Mouse (Mus musculus) spleen, postnatal 10 days (tissue): Measurements from ENCODE around the gene Patj.
"Not testable (repeated sequence)": the region's sequence is repeated elsewhere in the genome, so short reads cannot be mapped to it uniquely, and the experiment has no call there.

Source experiments
- DNase-seq, 2 experiments: peaks; one replicate each; pipeline ENCODE4 v3.0.0; 2021 to 2022; ENCODE audit warnings: low spot score in 2 of 2

The Patj gene

DNA sequence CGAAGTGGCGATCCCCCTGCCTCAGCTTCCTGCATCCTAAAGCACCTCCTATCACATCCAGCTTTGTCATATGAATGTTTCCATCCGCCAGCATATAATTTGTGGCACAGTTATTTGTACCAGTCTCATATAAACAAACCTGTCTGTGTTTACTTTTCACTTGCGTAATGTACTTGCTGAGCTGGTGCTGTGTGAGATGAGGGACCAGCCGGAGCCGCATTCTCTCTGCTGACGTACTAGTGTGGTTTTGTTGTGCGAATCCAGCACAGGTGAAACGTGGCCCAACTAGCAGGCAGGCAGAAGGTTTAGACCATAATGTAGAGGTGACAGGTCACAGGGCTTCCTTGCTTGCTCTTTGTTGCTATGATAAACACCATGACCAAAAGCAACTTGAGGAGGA lies 171.9 kb downstream of the Patj start:
- DNase-seq = no peak

GRCm38 (mm10) chr4:98569904-98570303 lies 174.3 kb downstream of the Patj start:
- DNase-seq = no peak

- DNase-seq = no peak
Measured at GRCm38 (mm10) chr4:98577275-98577674, 181.7 kb downstream of the Patj start.

GRCm38 (mm10) chr4:98577957-98578541 lies 182.5 kb downstream of the Patj start:
- no peak for DNase-seq

DNA sequence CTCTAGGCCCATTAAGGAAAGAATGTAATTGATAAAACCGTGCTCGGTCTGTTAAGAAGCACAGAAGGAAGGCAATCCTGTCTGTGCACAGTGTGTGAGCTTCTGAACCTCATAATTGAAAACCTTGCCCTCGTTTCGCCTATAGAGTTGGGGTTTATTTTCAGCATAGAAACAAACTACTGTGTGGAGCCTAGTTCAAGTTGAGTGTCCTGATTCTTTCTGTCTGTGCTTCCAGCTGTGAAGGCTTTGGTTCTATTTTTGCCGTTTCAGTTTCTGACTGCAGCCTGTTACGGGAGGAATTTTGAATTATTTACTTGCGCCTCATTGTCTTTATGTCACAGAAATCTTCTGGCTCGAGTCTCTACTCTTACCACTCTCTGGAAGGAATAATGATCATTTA lies 185.9 kb downstream of the Patj start:
- DNase-seq = no peak

- no peak for DNase-seq
Measured at GRCm38 (mm10) chr4:98584023-98584422, 188.4 kb downstream of the Patj start.

GRCm38 (mm10) chr4:98586303-98586702 lies 190.7 kb downstream of the Patj start:
- no peak for DNase-seq

- no peak for DNase-seq
Measured at GRCm38 (mm10) chr4:98587686-98588085, 192.1 kb downstream of the Patj start.

- DNase-seq = no peak
Measured at GRCm38 (mm10) chr4:98593961-98594360, 198.4 kb downstream of the Patj start.

- no peak for DNase-seq
Measured at GRCm38 (mm10) chr4:98598546-98598971, 203.0 kb downstream of the Patj start.

DNA sequence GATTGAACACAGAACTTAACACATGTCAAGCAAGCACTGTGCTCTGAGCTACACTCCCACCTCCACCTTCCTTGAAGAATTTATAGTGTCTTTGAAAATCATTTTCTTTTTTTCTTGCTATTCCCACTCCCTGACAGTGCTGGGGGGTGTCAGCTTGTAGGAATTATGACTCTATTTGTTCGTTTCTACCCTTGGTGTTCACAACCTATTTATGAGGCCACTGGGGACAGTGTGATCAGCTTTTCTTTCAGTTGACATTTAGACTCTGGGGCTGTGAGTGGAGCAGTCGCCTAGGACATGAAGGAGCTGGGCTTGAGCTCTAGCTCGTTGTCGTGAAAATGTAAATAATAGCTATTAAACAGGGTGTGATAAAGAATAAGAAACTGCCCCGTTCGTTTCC lies 203.8 kb downstream of the Patj start:
- no peak for DNase-seq

GRCm38 (mm10) chr4:98603131-98603530 lies 207.5 kb downstream of the Patj start:
- DNase-seq = no peak

- no peak for DNase-seq
Measured at GRCm38 (mm10) chr4:98610501-98610900, 214.9 kb downstream of the Patj start.

DNA sequence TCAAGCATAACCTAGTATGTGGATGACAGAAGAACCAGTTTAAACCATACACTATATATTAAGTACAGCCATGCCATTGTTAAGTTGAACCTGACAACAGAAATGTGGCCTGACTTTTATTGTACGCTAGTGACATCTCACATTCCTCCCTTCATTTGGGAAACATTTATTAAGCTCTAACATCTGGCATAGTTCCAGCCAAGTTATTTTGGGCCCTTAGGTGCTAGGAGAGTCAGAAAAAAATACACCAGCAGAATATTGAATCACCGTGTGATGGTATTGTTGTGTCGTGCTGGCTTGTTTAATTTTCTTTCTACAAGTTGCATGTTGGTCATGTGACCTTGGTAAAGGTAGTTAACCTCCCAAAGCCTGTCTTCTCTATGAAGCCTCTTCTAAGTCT lies 218.8 kb downstream of the Patj start:
- no peak for DNase-seq

DNA sequence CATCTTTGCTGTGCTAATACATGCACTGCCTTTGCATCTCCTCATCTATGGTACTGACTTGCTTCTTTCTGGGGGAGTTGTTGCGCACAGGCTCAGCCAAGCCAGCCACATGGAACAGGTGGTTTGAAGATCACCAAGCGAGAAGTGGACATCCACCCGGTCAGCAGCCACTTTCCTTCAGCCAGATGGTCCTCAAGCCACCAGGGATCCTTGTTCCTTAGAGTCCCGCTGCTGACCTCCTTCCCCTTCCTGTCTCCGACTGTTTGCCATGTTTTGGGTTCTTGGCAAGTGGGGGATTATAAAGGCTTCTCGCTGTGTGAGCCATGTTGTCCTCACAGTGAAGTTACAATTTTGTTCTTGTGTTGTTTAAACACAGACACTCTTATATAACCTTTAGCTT lies 223.6 kb downstream of the Patj start:
- no peak for DNase-seq

- DNase-seq = no peak
Measured at GRCm38 (mm10) chr4:98620986-98621784, 225.6 kb downstream of the Patj start.

DNA sequence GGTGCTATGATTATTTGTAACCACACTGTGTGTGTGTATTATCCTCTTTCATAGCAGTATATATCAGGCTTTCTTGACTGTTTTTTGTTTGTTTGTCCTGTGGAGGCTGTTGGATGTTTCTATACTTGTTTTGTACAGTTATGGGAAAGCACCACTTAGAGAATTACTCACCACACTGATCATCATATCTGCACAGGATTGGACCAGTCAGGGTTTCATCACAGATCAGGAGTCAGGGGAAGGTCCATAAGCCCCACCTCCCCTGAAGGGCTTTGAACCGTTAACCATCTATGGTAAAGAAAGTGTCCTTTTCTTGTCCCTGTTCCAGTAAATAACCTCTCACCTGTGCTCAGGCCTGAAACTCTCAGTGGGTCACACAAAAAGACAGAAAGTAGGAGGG lies 226.6 kb downstream of the Patj start:
- DNase-seq = no peak

- no peak for DNase-seq
Measured at GRCm38 (mm10) chr4:98622996-98623673, 227.6 kb downstream of the Patj start.

DNA sequence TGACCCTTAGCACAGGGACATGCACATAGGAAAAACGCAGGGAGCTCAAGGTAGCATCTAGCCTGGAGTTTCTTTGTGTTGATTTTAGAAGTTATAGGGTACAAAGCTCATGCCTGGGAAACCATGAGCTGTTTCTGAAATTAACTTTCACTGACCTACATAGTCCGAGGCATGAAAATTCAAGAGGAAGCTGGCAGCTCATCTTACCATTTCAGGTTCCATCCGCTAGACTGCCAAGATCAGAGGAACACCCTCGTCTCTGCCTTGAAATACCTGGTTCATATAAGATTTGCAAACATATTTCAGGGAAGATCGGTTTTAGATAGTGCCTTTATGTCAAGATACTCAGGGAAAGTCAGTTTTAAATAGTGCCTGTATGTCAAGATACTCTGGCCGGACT lies 232.7 kb downstream of the Patj start:
- DNase-seq = no peak

DNA sequence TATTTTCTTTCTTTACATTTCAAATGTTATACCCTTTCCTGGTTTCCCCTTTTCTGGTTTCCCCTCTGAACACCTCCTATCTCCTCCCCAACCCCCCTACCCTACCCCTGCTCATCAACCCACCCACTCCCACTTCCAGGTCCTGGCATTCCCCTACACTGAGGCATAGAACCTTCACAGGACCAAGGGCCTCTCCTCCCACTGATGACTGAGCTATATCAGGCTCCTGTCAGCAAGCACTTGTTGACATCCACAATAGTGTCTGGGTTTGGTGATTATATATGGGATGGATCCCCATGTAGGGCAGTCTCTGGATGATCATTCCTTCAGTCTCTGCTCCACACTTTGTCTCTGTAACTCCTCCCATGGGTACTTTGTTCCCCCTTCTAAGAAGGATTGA lies 233.6 kb downstream of the Patj start:
- DNase-seq = not testable (repeated sequence)

GRCm38 (mm10) chr4:98635140-98635837 lies 239.7 kb downstream of the Patj start:
- no peak for DNase-seq

GRCm38 (mm10) chr4:98638731-98639130 lies 243.1 kb downstream of the Patj start:
- DNase-seq = no peak
